Mouse (Mus musculus): ENCODE results near the gene Vtn. TPM values are rescaled to one million over a fixed set of nuclear protein-coding genes. Genes with fewer than 3 reads are reported as not detected.
"Not testable (repeated sequence)": the region's sequence is repeated elsewhere in the genome, so short reads cannot be mapped to it uniquely, and the experiment has no call there.

The Vtn gene
- total RNA-seq, 2 experiments from 2014 or later = 11.4 to 12.2 TPM

GRCm38 (mm10) chr11:78530001-78530400 is 31.1 kb downstream of the Vtn start:
- DNase-seq = no peak
- intact Hi-C loops (cut with DNase I) = no loop called here

GRCm38 (mm10) chr11:78531046-78531445 is 32.2 kb downstream of the Vtn start:
- intact Hi-C loops (cut with DNase I) = no loop called here
- DNase-seq = peak in 1 of 2 experiments; percentile 41

- intact Hi-C loops (cut with DNase I); DNase-seq: not testable (repeated sequence)
These were observed 32.6 kb downstream of the Vtn start for GRCm38 (mm10) chr11:78531515-78531914.

GRCm38 (mm10) chr11:78534516-78534915 is 35.6 kb downstream of the Vtn start:
- intact Hi-C loops (cut with DNase I) = no loop called here
- no peak for DNase-seq

GRCm38 (mm10) chr11:78535376-78536079 is 36.6 kb downstream of the Vtn start:
- DNase-seq = no peak

DNA sequence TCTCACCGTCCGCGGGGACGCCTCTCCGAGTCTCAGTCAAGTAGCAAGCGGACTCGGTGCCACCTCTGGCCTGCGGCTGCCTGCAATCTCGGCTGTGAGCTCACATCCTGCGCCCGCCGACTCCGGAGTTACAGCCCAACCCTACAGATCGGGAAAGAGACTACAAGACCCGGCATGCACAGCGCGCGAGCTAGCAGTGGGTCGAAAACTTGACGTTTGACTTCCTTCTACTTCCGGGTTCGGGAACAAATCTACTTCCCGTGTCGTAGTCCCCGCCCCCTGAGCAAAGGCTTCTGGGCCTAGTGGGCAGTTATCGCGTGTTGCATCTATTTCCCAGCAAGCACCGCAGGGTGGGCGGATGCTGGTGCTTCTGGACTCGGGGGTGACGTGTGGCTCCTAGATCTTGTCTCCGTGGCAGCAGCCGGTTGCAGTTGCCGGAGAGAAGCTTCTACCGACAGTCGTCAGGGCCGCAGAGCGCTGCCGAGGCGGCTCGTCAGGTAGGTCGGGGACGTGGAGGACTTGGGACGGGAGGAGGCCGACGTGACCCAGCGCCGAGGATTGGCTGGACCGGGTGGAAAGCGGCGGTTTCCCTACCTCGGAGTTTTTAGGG is 37.3 kb downstream of the Vtn start, which contains the start of the genes Tnfaip1 and Ift20:
Gene Tnfaip1 (minus strand): TSS at position 253 of the 610 bp plus-strand sequence.
Gene Ift20 (plus strand): TSS at position 282 of the 610 bp plus-strand sequence.
- DNase-seq = peak; percentile 90 to 97
- intact Hi-C loops (cut with DNase I) = loop anchor here (2.0 kb wide), 1 partner anchor 23 kb away; the partner anchor contains the start of genes Poldip2 and Tmem199

More at GRCm38 (mm10) chr11:78535376-78536079, 36.6 kb downstream of the Vtn start:
- intact Hi-C loops (cut with DNase I) = loop anchor here (2.0 kb wide), 1 partner anchor 23 kb away; the partner anchor contains the start of genes Poldip2 and Tmem199

- intact Hi-C loops (cut with DNase I) = loop anchor here (2.0 kb wide), 1 partner anchor 24 kb away; the partner anchor contains the start of genes Poldip2 and Tmem199
- no peak for DNase-seq
These were observed 37.8 kb downstream of the Vtn start for GRCm38 (mm10) chr11:78536690-78537084.

- no peak for DNase-seq
- intact Hi-C loops (cut with DNase I) = no loop called here
These were observed 41.5 kb downstream of the Vtn start for GRCm38 (mm10) chr11:78540358-78540757.

GRCm38 (mm10) chr11:78544449-78545111 is 45.7 kb downstream of the Vtn start:
- no peak for DNase-seq
- intact Hi-C loops (cut with DNase I) = no loop called here

- intact Hi-C loops (cut with DNase I) = no loop called here
- DNase-seq = no peak
These were observed 46.3 kb downstream of the Vtn start for GRCm38 (mm10) chr11:78545181-78545580.

DNA sequence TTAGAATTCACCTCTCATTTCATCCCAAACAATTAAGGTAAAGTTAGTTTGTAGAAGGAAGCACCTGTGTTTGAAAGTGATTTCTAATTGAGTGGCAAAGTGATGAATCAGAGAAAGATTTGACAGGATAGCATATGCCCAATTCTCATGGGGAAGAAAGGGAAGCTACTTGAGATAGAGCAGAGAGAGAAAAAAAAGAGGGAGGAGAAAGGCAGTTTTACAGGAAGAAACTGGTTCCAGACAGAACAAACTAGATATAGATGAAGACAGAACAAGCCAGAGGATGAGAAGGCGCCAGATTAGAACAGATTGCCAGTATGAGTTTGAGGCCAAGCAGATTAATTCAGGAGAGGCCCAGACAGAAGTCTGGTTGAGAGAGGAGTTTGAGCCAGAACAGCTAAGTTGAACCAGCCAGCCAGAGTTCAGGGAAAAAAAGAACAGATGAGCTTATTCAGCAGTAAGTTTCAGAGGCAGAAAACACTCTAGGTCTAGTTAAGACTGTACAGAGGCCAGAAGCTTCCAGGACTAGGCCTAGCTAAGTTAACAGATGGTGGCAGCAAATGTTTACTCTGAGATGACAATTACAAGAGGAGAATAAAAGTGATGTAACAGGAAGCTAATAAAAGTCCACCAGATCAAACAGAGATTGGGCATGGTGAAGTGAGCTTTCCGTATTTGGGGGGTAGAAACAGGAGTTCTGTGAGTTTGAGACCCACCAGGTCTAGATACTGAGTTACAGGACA is 49.0 kb downstream of the Vtn start:
- intact Hi-C loops (cut with DNase I) = no loop called here
- no peak for DNase-seq

- intact Hi-C loops (cut with DNase I) = no loop called here
These were observed 50.6 kb downstream of the Vtn start for GRCm38 (mm10) chr11:78549491-78549987.

DNA sequence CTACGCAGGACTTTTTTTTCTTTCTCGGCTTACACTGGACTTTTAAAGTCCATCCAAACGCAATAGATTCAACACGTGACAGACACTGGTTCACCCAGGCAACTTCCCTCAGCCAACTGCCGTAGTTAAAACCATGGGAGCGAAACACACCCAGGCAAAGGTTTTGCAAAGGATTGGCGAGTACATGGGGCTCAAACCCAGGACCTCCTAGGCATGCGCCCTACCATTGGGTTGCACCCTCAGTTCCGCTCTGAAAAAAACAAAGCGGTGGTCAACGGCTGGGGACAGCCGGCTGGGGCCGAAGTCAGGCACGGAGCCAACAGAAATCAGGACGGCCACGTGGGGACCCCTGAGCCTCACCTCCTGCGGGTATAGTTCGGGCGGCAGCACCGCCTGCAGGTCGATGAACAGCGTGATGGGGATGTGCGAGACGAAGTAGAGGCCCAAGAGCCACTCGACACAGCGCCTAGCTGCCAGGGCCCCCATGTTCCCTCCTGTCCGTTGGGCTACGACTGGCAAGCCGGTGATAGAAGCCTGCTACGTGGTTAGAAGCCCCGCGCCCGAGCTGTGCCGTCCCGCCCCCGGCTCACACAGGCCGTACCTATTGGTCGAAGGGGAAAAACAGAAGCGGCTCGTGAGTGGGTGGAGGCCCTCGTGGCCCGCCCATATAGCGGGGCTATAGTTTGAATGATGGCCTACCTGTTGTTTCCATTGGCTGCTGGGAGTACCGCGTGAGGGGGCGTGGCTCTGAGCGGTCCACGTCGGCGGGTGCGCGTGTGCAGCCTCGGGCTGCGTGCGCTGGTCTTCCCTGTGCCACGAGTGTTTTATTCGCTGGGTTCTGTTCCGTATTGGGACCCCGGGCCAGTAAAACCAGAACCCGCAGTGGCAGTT is 51.5 kb downstream of the Vtn start, which contains the start of gene Tmem97:
Gene Tmem97 (minus strand): TSS at position 610 of the 891 bp plus-strand sequence.
- DNase-seq = peak; percentile 88 to 93
- intact Hi-C loops (cut with DNase I) = no loop called here

More at GRCm38 (mm10) chr11:78549491-78549987, 50.6 kb downstream of the Vtn start:
- no peak for DNase-seq

DNA sequence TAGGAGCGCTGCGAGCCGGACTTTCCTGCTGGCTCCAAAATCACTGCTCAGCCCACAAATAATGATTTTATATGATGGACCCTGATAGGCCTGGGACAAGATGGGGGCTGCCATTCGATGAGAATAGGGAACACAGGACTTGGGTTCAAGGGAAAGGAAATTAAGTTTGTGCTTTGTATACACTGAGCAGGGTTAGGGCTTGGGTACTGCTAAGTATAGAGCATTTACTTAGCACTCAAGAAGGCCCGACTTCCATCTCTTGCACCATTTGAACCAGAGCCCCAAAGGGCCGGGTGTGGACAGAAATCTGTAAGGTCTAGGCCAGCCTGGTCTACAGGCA is 52.1 kb downstream of the Vtn start:
- intact Hi-C loops (cut with DNase I) = no loop called here
- no peak for DNase-seq

Other genes with a start within 250 kb of the Vtn start
- gene 2610507B11Rik, start 237.3 kb upstream of the Vtn start, total RNA-seq (2021) = 100 to 1,000 TPM; 212 to 228 TPM
- gene BC030499, start 208.2 kb upstream of the Vtn start, total RNA-seq (2021) = under 1 TPM; 0.42 to 0.84 TPM
- gene Spag5, start 197.6 kb upstream of the Vtn start, total RNA-seq (2021) = 1 to 10 TPM; 2.4 to 4.1 TPM
- 1 to 10 TPM; 1.3 to 1.9 TPM for gene Aldoc, start 176.1 kb upstream of the Vtn start, total RNA-seq (2021)
- 10 to 100 TPM; 20.1 to 21.3 TPM for gene Pigs, start 170.7 kb upstream of the Vtn start, total RNA-seq (2021)
- 10 to 100 TPM; 10.1 to 16.2 TPM for gene Unc119, start 155.6 kb upstream of the Vtn start, total RNA-seq (2021)
- under 1 TPM in 1 of 2 experiments, not detected in 1; 0.10 TPM for gene Foxn1, start 112.5 kb upstream of the Vtn start, total RNA-seq (2021)
- not detected for gene Slc13a2, start 76.9 kb upstream of the Vtn start, total RNA-seq (2021)
- gene Slc46a1, start 33.4 kb upstream of the Vtn start, total RNA-seq (2021) = 1 to 10 TPM in 1 of 2 experiments, under 1 TPM in 1; 0.67 to 1.2 TPM
- gene Sarm1, start 1.3 kb upstream of the Vtn start, total RNA-seq (2021) = 1 to 10 TPM in 1 of 2 experiments, under 1 TPM in 1; 0.69 to 1.1 TPM
- not detected for gene Sebox, start 4.4 kb downstream of the Vtn start, total RNA-seq (2021)
- 10 to 100 TPM; 11.9 to 12.3 TPM for gene Tmem199, start 13.1 kb downstream of the Vtn start, total RNA-seq (2021)
- 100 to 1,000 TPM in 1 of 2 experiments, 10 to 100 TPM in 1; 99.0 to 103 TPM for gene Poldip2, start 13.1 kb downstream of the Vtn start, total RNA-seq (2021)
- 10 to 100 TPM; 38.0 to 43.5 TPM for gene Tnfaip1, start 37.2 kb downstream of the Vtn start, total RNA-seq (2021)
- gene Ift20, start 37.3 kb downstream of the Vtn start, total RNA-seq (2021) = 10 to 100 TPM; 18.1 to 19.9 TPM
- gene Tmem97, start 51.7 kb downstream of the Vtn start, total RNA-seq (2021) = 1 to 10 TPM; 1.9 to 2.1 TPM
- 1 to 10 TPM; 6.5 to 7.9 TPM for gene Nlk, start 198.3 kb downstream of the Vtn start, total RNA-seq (2021)